Mouse (Mus musculus) gastrocnemius, postnatal 4 days (tissue): ENCODE results near the gene Gtf2a1. TPM values are rescaled to one million over a fixed set of nuclear protein-coding genes. Genes with fewer than 3 reads are reported as not detected.
"Not testable (repeated sequence)": the region's sequence is repeated elsewhere in the genome, so short reads cannot be mapped to it uniquely, and the experiment has no call there.

ENCODE experiments used
- DNase-seq, 2 experiments: peaks; one replicate each; pipeline ENCODE4 v3.0.0; 2021 to 2022; ENCODE audit warnings: low spot score in 2 of 2, mixed read lengths in 2 of 2
- total RNA-seq, 2 experiments: library from RNA; stranded (reverse); gene quantifications; 2 replicates each; pipeline ENCODE4 v1.2.3; 2021

Gtf2a1 gene
- total RNA-seq, 2 experiments from 2014 or later = 30.4 to 31.2 TPM

DNA sequence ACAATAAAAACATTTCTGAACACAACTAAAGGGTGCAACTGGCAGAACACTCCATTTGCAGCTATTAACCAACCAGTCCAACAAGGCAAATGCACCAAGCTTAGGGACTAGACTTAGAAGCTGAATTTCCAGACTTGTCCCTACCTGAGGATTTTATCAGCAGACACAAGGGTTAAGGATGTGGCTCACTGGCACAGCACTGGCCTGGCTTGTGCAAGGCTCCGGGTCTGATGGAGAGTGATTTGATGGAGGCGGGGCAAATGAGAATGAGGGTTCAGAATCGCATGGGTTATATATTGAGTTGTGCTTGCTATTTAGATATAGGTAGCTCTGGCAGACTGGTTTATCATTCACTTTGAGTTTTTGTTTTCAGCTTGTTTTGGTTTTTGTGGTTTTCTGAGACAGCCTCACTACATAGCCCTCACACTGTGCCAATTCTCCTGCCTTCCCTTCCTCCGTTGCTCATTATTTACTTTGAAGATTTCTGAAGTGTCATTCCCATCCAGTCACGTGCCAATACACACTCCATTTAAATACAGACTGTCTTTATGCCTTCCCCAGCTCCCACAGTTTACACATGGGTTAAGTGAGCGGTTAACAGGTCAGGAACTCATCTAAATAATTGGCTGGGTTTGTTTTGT, 7.8 kb downstream of the Gtf2a1 start:
- no peak for DNase-seq

DNA sequence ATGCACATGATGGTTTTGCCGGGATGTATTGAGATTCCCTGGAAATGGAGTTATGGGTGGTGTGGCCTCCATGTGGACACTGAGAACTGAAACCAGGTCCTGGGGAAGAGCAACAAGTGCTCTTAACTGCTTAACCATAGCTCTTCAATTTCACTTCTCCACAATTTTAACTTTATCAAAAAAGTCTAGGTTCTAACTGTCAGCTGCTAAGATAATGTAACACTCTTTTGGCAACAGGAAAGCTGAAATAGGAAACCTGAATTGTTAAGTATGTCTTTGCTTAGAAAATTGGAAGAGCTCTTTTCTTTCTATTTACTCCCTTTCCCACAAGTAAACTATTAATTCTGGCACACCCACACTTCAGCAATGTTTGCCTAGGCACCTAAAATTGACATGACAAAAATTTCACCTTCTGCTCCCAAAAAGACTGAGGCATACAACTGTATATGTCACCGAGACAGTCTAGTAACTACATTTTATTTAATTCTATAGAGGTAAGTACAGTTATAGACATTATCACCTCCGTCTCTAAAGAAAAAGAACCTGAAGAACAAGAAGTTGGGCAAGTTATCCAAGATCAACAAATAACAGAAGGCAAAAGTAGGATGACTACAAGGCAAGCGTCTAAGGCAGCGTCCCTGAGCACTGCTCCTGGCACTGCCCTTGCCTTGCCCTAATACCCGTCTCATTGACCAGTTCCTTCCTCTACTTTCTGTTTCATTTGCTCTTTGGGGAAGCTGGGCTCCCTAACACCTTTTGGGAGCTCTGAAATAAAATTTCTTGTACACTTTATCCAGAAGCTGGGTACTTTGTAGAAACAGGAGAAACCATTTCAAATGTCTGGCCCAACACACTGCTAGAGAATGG, 8.8 kb downstream of the Gtf2a1 start:
- no peak for DNase-seq

DNA sequence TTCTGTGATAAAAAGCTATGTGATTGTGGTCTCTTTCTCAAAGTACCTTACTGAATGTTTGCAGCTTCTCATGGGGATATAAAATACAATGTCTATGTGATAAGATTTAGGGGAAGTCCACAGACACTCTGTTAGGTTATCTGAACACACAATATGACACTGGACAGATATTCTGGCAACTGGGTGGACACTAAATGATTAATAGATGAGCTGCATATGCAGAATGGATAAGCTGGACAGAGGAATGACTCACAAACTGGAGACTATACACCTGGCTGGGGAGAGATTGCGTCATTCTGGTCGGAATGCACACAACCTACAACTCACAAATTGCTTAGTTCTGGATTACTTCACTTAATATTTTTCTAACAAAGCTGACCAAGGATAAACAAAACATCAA, 10.6 kb downstream of the Gtf2a1 start:
- no peak for DNase-seq

DNA sequence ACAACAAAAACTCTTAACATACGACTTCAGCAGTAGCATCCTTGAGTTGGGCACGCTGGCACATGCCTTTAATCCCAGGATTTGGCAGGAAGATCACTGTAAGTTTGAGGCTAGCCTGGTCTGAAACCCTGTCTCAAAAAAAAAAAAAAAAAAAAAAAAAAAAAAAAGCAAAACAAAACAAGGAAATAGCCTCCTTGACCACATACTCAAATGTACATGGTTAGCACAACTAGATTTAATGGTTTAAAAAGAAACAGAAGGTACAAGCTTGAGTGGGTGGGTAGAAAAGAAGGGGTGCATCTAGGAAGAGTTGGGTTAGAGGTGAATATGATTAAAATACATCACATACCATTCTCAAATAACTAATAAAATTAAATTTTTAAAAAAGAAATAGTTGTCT, 18.6 kb downstream of the Gtf2a1 start:
- DNase-seq = no peak

DNA sequence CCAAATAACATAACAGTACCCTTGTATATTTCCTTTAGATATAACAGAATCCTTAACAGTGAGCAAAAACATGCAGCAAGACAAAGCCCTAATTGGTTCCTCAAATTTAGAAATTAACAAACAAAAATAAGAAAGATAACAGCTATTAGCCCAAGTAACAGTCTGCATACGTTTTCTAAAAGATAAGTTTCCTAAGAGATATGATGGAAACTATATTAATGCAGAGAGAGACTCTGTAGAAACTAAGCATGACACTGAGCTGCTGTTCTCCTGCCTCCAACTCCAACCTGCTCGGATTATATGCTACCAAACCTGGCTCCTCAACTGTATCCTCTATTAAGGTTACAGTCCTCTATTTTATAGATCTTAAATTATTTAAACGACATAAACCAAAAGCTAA, 21.0 kb downstream of the Gtf2a1 start:
- no peak for DNase-seq

DNA sequence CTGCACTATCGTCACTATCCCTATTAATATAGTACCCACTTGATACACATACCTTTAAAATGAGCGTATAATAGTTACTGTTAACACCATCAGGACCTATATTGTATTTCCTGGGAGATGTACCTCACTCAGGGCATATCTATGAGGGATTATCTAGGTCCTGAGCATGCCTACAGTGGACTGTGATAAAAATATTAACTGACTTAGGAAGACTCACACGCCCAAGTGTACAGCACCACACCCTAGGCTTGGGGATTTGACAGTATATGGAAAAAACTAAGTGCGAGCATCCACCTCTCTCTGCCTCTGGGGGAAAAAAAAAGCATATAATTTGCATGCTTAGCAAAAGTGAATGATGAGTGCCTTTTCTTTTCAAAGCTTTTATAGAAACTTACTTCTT, 23.1 kb downstream of the Gtf2a1 start:
- no peak for DNase-seq

DNA sequence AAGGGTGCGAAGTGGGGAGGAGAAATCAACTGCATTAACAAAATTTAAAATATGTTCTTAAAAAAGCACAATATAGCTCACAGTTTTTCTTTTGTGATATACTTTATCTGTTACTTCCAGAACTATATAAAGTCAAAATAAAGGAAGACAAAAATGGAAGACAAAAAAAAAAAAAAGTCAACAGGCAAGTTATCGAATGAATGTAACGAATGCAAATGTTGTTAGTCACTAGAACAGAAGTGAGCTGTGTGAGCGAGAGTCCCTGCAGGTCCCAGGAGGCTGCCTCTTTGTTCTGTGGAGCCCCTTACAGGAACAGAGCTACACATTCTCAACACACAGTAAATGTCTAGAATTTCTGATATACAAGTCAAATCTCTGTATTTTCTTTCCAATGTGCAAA, 32.1 kb downstream of the Gtf2a1 start:
- DNase-seq = not testable (repeated sequence)

DNA sequence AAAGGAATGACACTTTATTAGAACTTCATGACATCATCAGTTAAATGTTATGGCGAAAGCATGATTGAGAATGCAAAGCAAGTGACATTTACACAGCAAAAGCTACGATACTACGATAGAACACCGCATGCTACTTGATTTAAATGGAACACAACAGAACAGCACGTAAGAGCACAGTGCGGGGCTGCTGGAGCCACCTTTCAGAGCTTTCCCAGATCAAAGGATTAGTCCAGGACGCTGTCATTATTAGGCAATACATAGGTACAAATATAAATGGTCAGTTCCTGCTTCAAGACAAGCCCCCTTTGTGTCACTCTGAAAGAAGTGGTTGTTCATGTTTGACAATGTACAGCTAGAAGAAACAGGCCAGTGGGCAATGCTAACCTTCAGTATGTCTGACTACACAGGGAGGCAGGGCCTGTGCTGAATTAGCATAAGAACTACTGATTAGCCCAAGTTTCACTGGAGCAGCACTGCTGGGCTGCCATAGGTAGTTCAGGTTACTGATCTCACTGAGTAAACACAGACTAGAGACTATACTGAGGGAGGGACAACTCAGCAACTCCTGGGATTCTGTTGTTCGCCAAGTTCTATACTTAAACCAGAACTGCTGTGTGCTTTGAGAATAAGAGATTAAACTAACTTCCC, 32.8 kb downstream of the Gtf2a1 start:
- not testable (repeated sequence) for DNase-seq

DNA sequence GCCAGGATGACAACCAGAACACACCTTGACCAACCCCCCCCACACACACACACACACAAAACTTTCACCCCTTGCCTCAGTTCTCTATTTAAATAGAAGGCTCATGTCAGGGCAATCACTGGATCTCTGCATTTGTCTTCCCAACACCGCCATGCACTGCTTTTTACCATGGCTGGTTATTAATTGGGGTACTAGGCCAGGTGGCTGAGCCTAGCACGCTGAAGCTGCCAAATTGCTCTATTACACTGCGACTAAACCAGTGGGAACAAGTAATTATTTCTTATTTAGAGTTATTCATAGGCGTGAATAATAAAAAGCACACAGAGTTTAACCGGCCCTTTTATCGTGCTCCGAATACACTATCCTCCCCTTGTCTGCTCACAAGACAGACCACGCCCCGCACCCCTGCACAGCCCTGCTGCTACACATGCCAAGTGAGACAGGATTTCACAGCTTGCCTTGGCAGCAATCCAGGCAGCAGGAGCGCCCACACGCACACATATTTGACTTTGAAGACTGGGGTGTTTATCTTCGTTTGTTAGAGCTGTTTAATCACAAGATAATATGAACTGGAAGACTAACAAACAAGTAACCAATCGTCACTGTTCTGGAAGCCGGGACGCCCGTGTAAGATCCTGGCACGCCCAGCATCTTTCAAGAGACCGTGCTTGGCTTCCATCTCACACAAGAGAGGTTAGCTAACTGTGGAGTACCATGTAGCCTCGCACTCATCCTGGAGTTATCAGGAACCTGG, 38.3 kb downstream of the Gtf2a1 start:
- DNase-seq = peak in 1 of 2 experiments; percentile 35

DNA sequence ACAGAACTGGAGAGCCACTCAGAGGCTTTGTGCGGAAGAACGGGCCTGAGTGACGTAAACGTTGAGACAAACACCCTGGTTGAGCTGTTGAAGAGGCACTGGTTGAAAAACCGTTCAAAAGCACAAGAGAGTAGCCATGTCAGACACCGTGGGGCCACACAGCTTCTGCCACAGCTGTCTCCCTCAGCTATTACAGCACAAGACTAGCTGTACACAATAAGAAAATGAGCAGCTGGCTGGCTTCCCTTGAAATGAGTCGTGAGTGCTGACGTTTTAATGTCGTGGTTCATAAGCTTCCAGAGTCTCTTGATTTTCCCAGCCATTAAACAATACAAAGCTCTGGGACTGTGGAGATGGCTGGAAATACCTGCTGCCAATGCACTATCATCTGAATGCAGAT, 40.8 kb downstream of the Gtf2a1 start:
- no peak for DNase-seq

DNA sequence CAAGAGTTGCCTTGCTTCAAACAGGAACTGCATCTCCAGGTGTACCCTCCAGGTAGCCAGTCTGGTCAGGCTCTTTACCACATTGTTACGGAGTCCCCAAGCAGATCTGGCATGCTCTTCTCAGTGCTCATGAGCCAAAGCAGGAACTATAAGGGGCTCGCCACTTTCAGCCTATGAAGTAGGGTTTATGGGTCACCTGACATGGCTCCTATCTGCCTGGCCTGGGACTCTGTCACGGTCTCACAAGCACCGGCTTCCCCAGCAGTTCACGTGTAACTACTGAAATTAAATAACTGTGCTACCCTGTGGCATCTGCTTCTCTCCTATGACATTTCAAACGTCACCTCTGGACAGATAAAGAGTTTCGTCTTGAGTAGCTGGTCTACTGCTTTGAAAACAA, 50.1 kb downstream of the Gtf2a1 start:
- DNase-seq = no peak

DNA sequence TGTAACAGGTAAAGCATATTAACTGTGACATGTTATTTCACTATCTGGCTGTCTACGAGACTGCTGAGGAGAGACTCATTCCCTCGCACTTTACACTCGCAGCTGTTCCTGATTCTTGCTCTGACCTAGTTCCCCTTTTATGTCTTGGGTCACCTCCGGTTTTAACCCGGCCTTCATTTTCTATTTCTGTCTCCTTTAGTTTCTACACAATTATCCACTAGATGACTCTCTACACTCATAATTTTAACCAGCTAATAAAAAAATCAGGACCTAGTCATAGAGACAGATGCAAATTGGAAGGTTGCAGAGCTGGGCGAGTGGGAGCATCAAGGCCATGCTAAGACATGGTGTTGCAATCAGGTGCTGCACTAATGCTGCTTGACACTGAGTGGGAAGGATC, 55.8 kb downstream of the Gtf2a1 start:
- DNase-seq = no peak

DNA sequence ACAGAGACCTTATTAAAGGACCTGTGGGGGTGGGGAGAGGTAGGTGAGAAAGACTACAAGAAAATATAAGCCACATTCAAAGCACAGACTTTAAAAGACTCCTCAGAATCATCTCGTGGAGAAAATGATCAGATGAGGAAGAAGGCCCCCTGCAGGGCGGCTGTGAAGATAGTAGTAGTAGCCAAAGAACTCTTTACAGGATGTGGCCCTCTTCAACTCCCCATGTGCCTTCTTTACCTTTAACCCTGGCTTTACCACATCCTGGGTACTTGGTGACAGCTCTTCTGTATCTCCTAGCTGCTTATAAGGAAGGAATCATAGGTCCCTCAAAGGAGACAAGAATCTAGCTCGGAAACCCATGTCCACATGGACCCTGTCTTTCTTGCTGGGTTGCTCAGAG, 66.7 kb downstream of the Gtf2a1 start:
- DNase-seq = no peak

DNA sequence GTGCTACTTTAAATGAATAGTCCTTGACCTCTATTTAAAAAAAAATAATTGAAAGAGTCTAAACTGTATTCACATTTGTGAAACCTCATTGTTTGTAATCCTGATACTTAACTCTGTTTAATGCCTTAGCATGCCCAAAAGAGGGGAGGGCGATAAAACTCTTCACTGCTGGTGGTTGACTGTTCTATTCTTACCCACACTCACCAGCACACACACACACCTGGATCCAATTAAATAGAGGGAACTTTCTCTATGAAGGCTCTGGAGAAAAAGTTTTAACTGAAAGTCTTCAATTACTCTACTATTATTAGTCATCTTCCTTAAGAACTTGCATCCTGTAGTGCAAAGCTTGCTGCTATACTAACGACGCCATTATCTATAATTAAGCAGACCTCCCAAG, 72.5 kb downstream of the Gtf2a1 start:
- no peak for DNase-seq

DNA sequence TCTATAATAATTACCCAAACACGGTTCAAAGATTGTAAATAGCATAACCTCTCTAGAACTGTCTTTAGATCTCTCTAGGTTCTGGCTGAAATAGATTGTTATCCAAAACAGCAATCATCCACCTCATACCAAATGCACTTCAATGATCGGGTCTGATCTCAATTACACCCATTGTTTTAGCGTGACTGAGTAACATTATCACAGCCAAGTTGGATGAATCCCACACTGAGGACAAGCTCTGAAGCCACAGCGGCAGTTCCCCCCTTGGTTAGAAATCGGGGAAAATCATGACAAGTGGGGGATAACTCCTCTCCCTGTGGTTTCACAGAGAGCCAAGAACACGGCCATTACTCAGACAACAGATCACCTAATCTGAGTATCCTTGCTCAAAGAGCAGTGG, 76.3 kb downstream of the Gtf2a1 start:
- DNase-seq = no peak

DNA sequence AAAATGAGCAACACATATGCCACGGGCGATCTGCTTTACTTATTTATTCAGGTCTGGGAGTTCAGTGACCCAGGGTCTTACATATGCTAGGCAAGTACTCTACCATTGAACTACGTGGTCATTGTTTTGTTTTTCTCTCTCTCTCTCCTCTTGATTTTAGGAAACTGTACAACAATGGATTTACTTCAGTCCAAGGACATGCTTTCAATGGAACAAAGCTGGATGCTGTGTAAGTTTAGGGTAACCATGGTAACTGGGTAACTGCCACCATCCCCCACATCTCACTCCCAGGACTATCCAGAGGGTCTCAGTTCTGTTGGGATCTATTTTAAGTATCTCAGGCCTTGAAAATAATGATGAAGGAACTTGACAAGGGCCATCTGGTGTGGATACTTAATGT, 78.5 kb downstream of the Gtf2a1 start:
- no peak for DNase-seq

Other genes starting within 250 kb of the Gtf2a1 start
- 1 to 10 TPM; 6.9 to 7.7 TPM for gene Cep128, start 206.1 kb downstream of the Gtf2a1 start, total RNA-seq
- gene Tshr, start 205.9 kb downstream of the Gtf2a1 start, total RNA-seq = 1 to 10 TPM; 2.4 to 5.7 TPM
- gene Ston2, start 197.9 kb upstream of the Gtf2a1 start, total RNA-seq = 10 to 100 TPM; 56.7 to 69.9 TPM